Mouse (Mus musculus) lung, embryonic 16.5 days (tissue): ENCODE measurements around the gene Tpm3. TPM values are rescaled to one million over a fixed set of nuclear protein-coding genes. Genes with fewer than 3 reads are reported as not detected.

ENCODE experiments used
- ATAC-seq: fragments of 200-750 bp; cut with Nextera tagmentation; 2 replicates; pipeline ENCODE4 v1.8.0; 2017; ENCODE audit warnings: low read depth, mild to moderate bottlenecking, moderate library complexity
- H3K27ac ChIP-seq: fragments of 300-500 bp; sonication (generic); 2 replicates; pipeline ENCODE4 v1.5.1; 2014; ENCODE audit warnings: mild to moderate bottlenecking, control low read depth, low read length
- H3K27me3 ChIP-seq: fragments of 300-500 bp; sonication (generic); 2 replicates; pipeline ENCODE4 v1.6.1; 2014; ENCODE audit warnings: low read depth, low read length, mixed read lengths; ENCODE audit not compliant: control insufficient read depth, insufficient read depth
- H3K36me3 ChIP-seq: fragments of 300-500 bp; sonication (generic); 2 replicates; pipeline ENCODE4 v1.6.1; 2014; ENCODE audit warnings: low read length; ENCODE audit not compliant: control insufficient read depth, insufficient read depth
- H3K4me1 ChIP-seq: fragments of 300-500 bp; sonication (generic); replicated peaks from 2 replicates; pipeline ENCODE4 v1.6.1; 2014; ENCODE audit warnings: low read length, mixed read lengths; ENCODE audit not compliant: control insufficient read depth, insufficient read depth
- H3K4me2 ChIP-seq: fragments of 300-500 bp; sonication (generic); 2 replicates; pipeline ENCODE4 v1.6.1; 2014; ENCODE audit warnings: low read depth, low read length, control low read depth
- H3K4me3 ChIP-seq: fragments of 300-500 bp; sonication (generic); 2 replicates; pipeline ENCODE4 v1.5.1; 2014; ENCODE audit warnings: mild to moderate bottlenecking, low read length, control low read depth
- H3K9ac ChIP-seq: fragments of 300-500 bp; sonication (generic); 2 replicates; pipeline ENCODE4 v1.6.1; 2014; ENCODE audit warnings: low read length, control low read depth
- H3K9me3 ChIP-seq: fragments of 300-500 bp; sonication (generic); 2 replicates; pipeline ENCODE4 v1.6.1; 2016; ENCODE audit warnings: low read length; ENCODE audit not compliant: control insufficient read depth
- WGBS: fragments of 180-500 bp; shearing (Covaris S2); extraction: QIAGEN DNeasy Blood & Tissue Kit; methylation state at CpG from one replicate; pipeline ENCODE4 v1.1.7; 2014; 5-methylcytosine and 5-hydroxymethylcytosine counted together
- polyA plus RNA-seq: library from polyadenylated mRNA; unstranded; fragments of >200 nt; fragmentation: Nextera tagmentation; extraction: Ambion mirVana; gene quantifications from 2 replicates; pipeline ENCODE4 v1.2.1, GENCODE M21; 2015

Tpm3 gene
- polyA plus RNA-seq, 1 experiment from 2014 or later = 695 TPM

GRCm38 (mm10) chr3:90081365-90082240 is 9.2 kb downstream of the Tpm3 start:
- no peak for ATAC-seq
- Histone ChIP-seq H3K4me3 (peak overlapping the region; percentile 88), H3K9me3 (no peaks in the 10 kb centered on the region), H3K4me1 (peaks cover 52% of the 10 kb centered on the region), H3K36me3 (no peaks in the 10 kb centered on the region; the same call in 1 of the 2 replicates), H3K27me3 (no peaks in the 10 kb centered on the region), H3K4me2 (peak overlapping the region; percentile 68), H3K9ac (peak overlapping the region; percentile 55), H3K27ac (peak overlapping the region; percentile 99)
- 54% methylated on average over 5 of the region's 5 CpGs for WGBS

- peaks cover 50% of the 10 kb centered on the region for H3K4me1 ChIP-seq
- 24% methylated on average over 5 of the region's 5 CpGs for WGBS
- peak overlapping the region; percentile 23 for H3K4me3 ChIP-seq
- peak overlapping the region; percentile 68 for H3K4me2 ChIP-seq
- peak overlapping the region; percentile 19 for H3K9ac ChIP-seq
- no peaks in the 10 kb centered on the region for H3K27me3 ChIP-seq
- peaks cover 9% of the 10 kb centered on the region for H3K36me3 ChIP-seq
- H3K27ac ChIP-seq = peak overlapping the region; percentile 99
- ATAC-seq = no peak
- H3K9me3 ChIP-seq = no peaks in the 10 kb centered on the region
Observed at GRCm38 (mm10) chr3:90083034-90083433, 10.6 kb downstream of the Tpm3 start.

DNA sequence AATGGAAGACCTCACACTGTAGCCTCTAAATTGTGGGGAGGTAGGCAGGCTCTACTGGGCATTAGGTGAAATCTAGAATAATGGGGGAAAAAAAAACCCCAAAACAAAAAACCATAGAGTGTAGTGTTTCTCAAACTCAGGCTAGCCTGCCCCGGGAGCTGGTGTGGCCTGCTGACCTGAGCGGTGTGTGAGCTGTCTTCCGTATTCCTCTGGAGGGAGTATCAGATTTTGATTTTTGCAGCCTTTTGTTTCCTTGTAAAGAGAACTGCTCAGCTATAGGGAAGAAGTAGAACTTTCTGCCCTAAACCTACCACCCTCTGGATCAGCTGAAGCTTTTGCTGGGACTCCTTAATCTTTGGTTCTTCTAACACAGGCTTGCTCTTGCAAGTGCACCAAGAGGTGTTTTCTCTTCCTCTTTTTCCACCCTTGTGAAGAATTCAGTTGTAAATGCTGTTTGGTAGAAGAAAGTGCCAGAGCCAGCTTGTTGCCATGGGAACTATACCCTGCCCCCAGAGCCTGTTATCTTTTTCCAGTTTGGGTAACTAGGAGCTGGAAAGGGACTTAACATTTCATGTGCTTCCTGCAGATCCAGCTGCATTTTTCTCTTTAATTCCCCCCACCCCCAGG is 11.4 kb downstream of the Tpm3 start:
- no peaks in the 10 kb centered on the region for H3K9me3 ChIP-seq
- peak overlapping the region; percentile 99 for H3K27ac ChIP-seq
- no peaks in the 10 kb centered on the region for H3K27me3 ChIP-seq
- peak overlapping the region; percentile 19 for H3K9ac ChIP-seq
- 30% methylated on average over 3 of the region's 3 CpGs for WGBS
- H3K4me3 ChIP-seq = peak overlapping the region; percentile 23
- H3K4me2 ChIP-seq = peak overlapping the region; percentile 68
- no peak for ATAC-seq
- peaks cover 47% of the 10 kb centered on the region for H3K4me1 ChIP-seq
- peaks cover 17% of the 10 kb centered on the region for H3K36me3 ChIP-seq

- Histone ChIP-seq H3K4me2 (peak overlapping the region; percentile 68; the same call in 1 of the 2 replicates), H3K9ac (no peak overlapping the region), H3K4me3 (no peak overlapping the region), H3K36me3 (peaks cover 25% of the 10 kb centered on the region), H3K27me3 (no peaks in the 10 kb centered on the region), H3K4me1 (peaks cover 45% of the 10 kb centered on the region), H3K9me3 (no peaks in the 10 kb centered on the region), H3K27ac (peak overlapping the region; percentile 99)
- ATAC-seq = no peak
- 44% methylated on average over 4 of the region's 4 CpGs for WGBS
Observed at GRCm38 (mm10) chr3:90084790-90085189, 12.3 kb downstream of the Tpm3 start.

DNA sequence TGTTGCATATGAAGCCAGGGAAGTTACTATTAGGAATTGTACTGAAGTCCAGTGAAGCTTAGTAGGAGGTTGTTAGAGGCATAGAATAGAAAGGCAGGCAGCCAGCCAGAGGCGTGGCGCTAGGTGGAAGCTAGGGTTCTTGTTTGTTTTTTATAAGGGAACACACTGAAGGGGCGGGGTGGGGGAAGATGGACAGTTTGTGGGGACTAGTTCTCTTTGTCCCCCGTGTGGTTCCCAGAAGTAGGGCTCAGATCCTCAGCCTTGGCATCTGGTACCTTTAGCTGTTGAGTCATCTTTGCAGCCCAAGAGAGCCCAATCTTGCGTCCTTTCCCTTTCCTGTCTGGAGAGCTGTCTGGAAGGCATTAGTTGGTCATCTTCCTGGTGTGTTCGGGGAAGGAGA is 12.8 kb downstream of the Tpm3 start:
- Histone ChIP-seq H3K4me1 (peaks cover 45% of the 10 kb centered on the region), H3K36me3 (peaks cover 30% of the 10 kb centered on the region), H3K4me2 (0 out of 2 replicates have a peak overlapping the region, but pooled peaks have one; percentile 68), H3K27ac (peak overlapping the region; percentile 99; the same call in 1 of the 2 replicates), H3K9ac (no peak overlapping the region), H3K9me3 (no peaks in the 10 kb centered on the region), H3K4me3 (no peak overlapping the region), H3K27me3 (no peaks in the 10 kb centered on the region)
- 68% methylated on average over 6 of the region's 6 CpGs for WGBS
- no peak for ATAC-seq

DNA sequence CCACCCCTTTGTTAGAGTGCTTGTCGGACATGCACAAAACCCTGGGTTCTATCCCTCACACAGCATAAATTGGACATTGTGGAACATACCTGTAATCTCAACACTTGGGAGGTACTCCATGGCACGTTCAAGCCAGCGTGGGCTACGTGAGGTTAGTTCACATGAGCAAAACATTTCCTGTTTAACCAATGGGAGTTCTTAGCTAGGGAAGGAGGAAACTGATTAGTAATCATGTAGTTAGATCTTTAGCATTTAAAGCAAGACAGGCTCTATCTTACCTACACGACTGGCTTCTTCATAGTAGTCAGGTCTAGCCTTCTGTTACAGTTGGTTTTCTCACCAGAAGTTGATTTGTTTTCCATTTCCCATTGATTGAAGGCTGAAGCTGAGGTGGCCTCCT is 13.6 kb downstream of the Tpm3 start:
- Histone ChIP-seq H3K4me1 (peaks cover 43% of the 10 kb centered on the region), H3K4me3 (no peak overlapping the region), H3K4me2 (no peak overlapping the region), H3K36me3 (peaks cover 35% of the 10 kb centered on the region), H3K27ac (no peak overlapping the region), H3K9me3 (no peaks in the 10 kb centered on the region), H3K27me3 (no peaks in the 10 kb centered on the region), H3K9ac (no peak overlapping the region)
- 66% methylated on average over 5 of the region's 5 CpGs for WGBS
- ATAC-seq = no peak

- Histone ChIP-seq H3K36me3 (peaks cover 57% of the 10 kb centered on the region), H3K4me2 (no peak overlapping the region), H3K4me1 (peaks cover 24% of the 10 kb centered on the region), H3K9ac (no peak overlapping the region), H3K27me3 (no peaks in the 10 kb centered on the region), H3K4me3 (no peak overlapping the region), H3K27ac (peak overlapping the region; percentile 67), H3K9me3 (no peaks in the 10 kb centered on the region)
- peak; percentile 78 for ATAC-seq
- 64% methylated on average over 2 of the region's 2 CpGs for WGBS
Observed at GRCm38 (mm10) chr3:90088617-90089016, 16.2 kb downstream of the Tpm3 start.

GRCm38 (mm10) chr3:90090892-90091291 is 18.4 kb downstream of the Tpm3 start:
- Histone ChIP-seq H3K9ac (no peak overlapping the region), H3K27ac (no peak overlapping the region), H3K9me3 (no peaks in the 10 kb centered on the region), H3K36me3 (peaks cover 60% of the 10 kb centered on the region), H3K4me1 (peaks cover 2% of the 10 kb centered on the region; the same call in 1 of the 2 replicates), H3K4me2 (no peak overlapping the region), H3K27me3 (no peaks in the 10 kb centered on the region), H3K4me3 (no peak overlapping the region)
- no peak for ATAC-seq
- WGBS = 79% methylated on average over 6 of the region's 6 CpGs

DNA sequence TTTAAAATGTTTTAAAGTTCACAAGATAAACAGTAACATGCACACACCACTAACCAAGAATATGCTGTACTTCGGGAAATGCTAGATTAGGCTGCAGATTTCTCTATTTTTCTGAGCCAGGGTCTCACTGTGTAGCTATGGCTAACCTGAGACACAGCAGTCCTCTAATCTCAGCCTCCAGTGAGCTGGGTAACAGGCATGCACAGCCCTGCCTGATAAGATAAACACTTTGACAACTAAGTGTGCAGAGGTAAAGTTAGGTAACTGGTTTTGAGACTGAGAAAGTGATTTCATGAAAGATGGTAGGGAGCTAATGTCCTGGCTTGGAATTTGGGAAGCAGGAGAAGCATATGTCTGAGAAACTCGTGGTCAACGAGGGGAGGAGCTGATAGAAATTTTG is 22.0 kb downstream of the Tpm3 start:
- Histone ChIP-seq H3K27ac (no peak overlapping the region), H3K4me1 (no peaks in the 10 kb centered on the region), H3K9ac (no peak overlapping the region), H3K36me3 (peaks cover 51% of the 10 kb centered on the region), H3K4me3 (no peak overlapping the region), H3K27me3 (no peaks in the 10 kb centered on the region), H3K9me3 (no peaks in the 10 kb centered on the region), H3K4me2 (no peak overlapping the region)
- no peak for ATAC-seq
- 85% methylated on average over 3 of the region's 3 CpGs for WGBS
